Mouse (Mus musculus): ENCODE data around the gene Kpna6.
A peak's percentile ranks its signal among the peaks of the same experiment; 100 is the strongest.

- TF ChIP-seq CTCF (IDR thresholded peaks at IDR 0.05; ENCODE audit: borderline replicate concordance, extremely low read depth, insufficient read depth, insufficient read length) = no peak
- peak; percentile 44; the same call in 1 of the 2 replicates for TF ChIP-seq POLR2A (IDR thresholded peaks at IDR 0.05; ENCODE audit: borderline replicate concordance, extremely low read depth, insufficient read depth, insufficient read length, poor library complexity, severe bottlenecking)
Observed at GRCm38 (mm10) chr4:129600233-129601158, 72.1 kb downstream of the Kpna6 start, which contains the start of the genes Eif3i and Tmem234.

Data from brain, embryonic 14.5 days (tissue).